ENCODE assay signal across 8 mouse cellular contexts in genomic region chr12:61526199-61526598, GRCm38 (mm10). TPM values are rescaled to one million over a fixed set of nuclear protein-coding genes. Genes with fewer than 3 reads are reported as not detected.
DNase-seq lines count a peak whose midpoint lies in the region; ATAC-seq and TF ChIP-seq lines count a peak whose summit lies in the region.

No protein-coding gene starts in this region.

- intact Hi-C loops in left cerebral cortex, adult 2 months (cut with DNase I), result loop anchor here (10.0 kb wide), 4 partner anchors 199 to 2001 kb away; no protein-coding TSS in a partner anchor

- H3K27me3 ChIP-seq in ES-Bruce4 (ENCODE audit: control insufficient read depth, insufficient read depth, low read length, poor library complexity, severe bottlenecking), result peaks cover 5% of the 10 kb centered on the region; the same call in 1 of the 2 replicates
- no peaks in the 10 kb centered on the region; the same call in 1 of the 2 replicates for H3K27me3 ChIP-seq in neural tube, embryonic 15.5 days (replicated peaks)

- WGBS in neural tube, embryonic 15.5 days, result under 1% methylated on average over 9 of the region's 9 CpGs

- no peak for TF ChIP-seq POLR2A in ES-Bruce4 (IDR thresholded peaks at IDR 0.05; ENCODE audit: insufficient read depth, low read length)

- H3K36me3 ChIP-seq in ES-Bruce4 (ENCODE audit: control insufficient read depth, insufficient read depth, low read length, poor library complexity, severe bottlenecking), result no peaks in the 10 kb centered on the region
- no peaks in the 10 kb centered on the region for H3K36me3 ChIP-seq in neural tube, embryonic 15.5 days

- peak overlapping the region; percentile 74 for H3K4me2 ChIP-seq in neural tube, embryonic 15.5 days

- TF ChIP-seq EP300 in ES-Bruce4 (IDR thresholded peaks at IDR 0.05; ENCODE audit: insufficient read depth, low read depth, low read length), result no peak

- no peak overlapping the region for H3K4me3 ChIP-seq in ES-Bruce4 (ENCODE audit: low read depth, low read length)
- peak overlapping the region; percentile 57 for H3K4me3 ChIP-seq in left cerebral cortex, adult 2 months
- peak overlapping the region; percentile 73 for H3K4me3 ChIP-seq in neural tube, embryonic 15.5 days (replicated peaks)

- H3K9me3 ChIP-seq in ES-Bruce4 (replicated peaks; ENCODE audit: control insufficient read depth, insufficient read depth, low read length, poor library complexity, severe bottlenecking), result no peaks in the 10 kb centered on the region
- no peaks in the 10 kb centered on the region for H3K9me3 ChIP-seq in neural tube, embryonic 15.5 days (replicated peaks)

- H3K9ac ChIP-seq in ES-Bruce4 (ENCODE audit: low read depth, poor library complexity, severe bottlenecking), result no peak overlapping the region
- H3K9ac ChIP-seq in neural tube, embryonic 15.5 days (replicated peaks), result peak overlapping the region; percentile 85

- peak; percentile 87 for ATAC-seq in neural tube, embryonic 15.5 days (ENCODE audit: low FRiP score)

- no peak overlapping the region for H3K27ac ChIP-seq in ES-Bruce4 (ENCODE audit: insufficient read depth, low read length)
- peak overlapping the region; percentile 74 for H3K27ac ChIP-seq in left cerebral cortex, adult 2 months
- peak overlapping the region; percentile 93 for H3K27ac ChIP-seq in neural tube, embryonic 15.5 days (replicated peaks)

- H3K4me1 ChIP-seq in ES-Bruce4 (ENCODE audit: control insufficient read depth, insufficient read depth, low read length), result no peaks in the 10 kb centered on the region
- peaks cover 17% of the 10 kb centered on the region for H3K4me1 ChIP-seq in neural tube, embryonic 15.5 days

- TF ChIP-seq CTCF in ES-Bruce4 (IDR thresholded peaks at IDR 0.05; ENCODE audit: low read depth, low read length), result peak; percentile 25
- TF ChIP-seq CTCF in left cerebral cortex, adult 2 months (IDR thresholded peaks at IDR 0.05), result peak; percentile 49

- DNase-seq in brain, embryonic 18.5 days (ENCODE audit: low read depth, low spot score), result peak; percentile 76
- DNase-seq in forelimb bud, embryonic 11.5 days (ENCODE audit: low read depth, low spot score), result peak; percentile 36
- peak; percentile 73 to 78 for DNase-seq in left cerebral cortex, adult 2 months (ENCODE audit: extremely low spot score in 1 of 2, low spot score in 2 of 2)
- DNase-seq in adrenal gland, postnatal 36 days, result no peak
- no peak for DNase-seq in adrenal gland, postnatal 10 days
- no peak for DNase-seq in lung, postnatal 10 days

RNA-seq across cellular contexts. Expression of gene Lrfn5, which starts 3.2 kb away (rescaled TPM):
- polyA plus RNA-seq in ES-Bruce4 (2011; ENCODE audit: insufficient read depth, insufficient read length, low read depth, missing spikeins), result not detected in 2 replicates
- 100 to 1,000 TPM; 118 to 123 TPM for total RNA-seq in left cerebral cortex, adult 2 months (2021)
- polyA plus RNA-seq in neural tube, embryonic 15.5 days (2015; fragmentation: Nextera tagmentation; extraction: Ambion mirVana), result 65.8 and 84.0 TPM in 2 replicates
- total RNA-seq in adrenal gland, postnatal 36 days (2021), result not detected
- total RNA-seq in adrenal gland, postnatal 10 days (2021), result under 1 TPM; 0.21 to 0.33 TPM

Comparison
In these comparisons a context has a peak if more than half of its experiments do, and no peak if none do; other contexts are left out.
1. DNase-seq: peak in brain, embryonic 18.5 days (single experiment), forelimb bud, embryonic 11.5 days (single experiment) and left cerebral cortex, adult 2 months (2 of 2); none in adrenal gland, postnatal 36 days (0 of 2), adrenal gland, postnatal 10 days (single experiment) and lung, postnatal 10 days (single experiment).
2. RNA of gene Lrfn5, which starts 3.2 kb away (total RNA-seq): 118 to 123 TPM in left cerebral cortex, adult 2 months; 0.21 to 0.33 TPM in adrenal gland, postnatal 10 days and not detected in adrenal gland, postnatal 36 days; every median in the first group is over 10 times any median in the second.